Mouse (Mus musculus) stomach, postnatal 0 days (tissue): ENCODE measurements around the gene Sptbn2.

Source experiments
- CTCF ChIP-seq: IDR thresholded peaks from 2 replicates; pipeline ENCODE4 v1.5.1; 2016; ENCODE audit warnings: antibody characterized with exemption, low read depth, mild to moderate bottlenecking, moderate library complexity
- EP300 ChIP-seq: optimal IDR thresholded peaks from 2 replicates; pipeline ENCODE3; 2016; ENCODE audit warnings: antibody characterized with exemption

GRCm38 (mm10) chr19:4741482-4741881, 30.5 kb downstream of the Sptbn2 start:
- TF ChIP-seq CTCF = no peak
- no peak for TF ChIP-seq EP300
